Mouse (Mus musculus): ENCODE measurements at regions not wholly inside any gene's neighbourhood (a gene's known extent, or its start where the extent isn't known, plus 50 kb on each side); places are given as distances from the start of the nearest gene placed in this dataset.
"Not testable (repeated sequence)": the region's sequence is repeated elsewhere in the genome, so short reads cannot be mapped to it uniquely, and the experiment has no call there.

- H3K4me3 ChIP-seq (ENCODE audit: low read depth, low read length) = no peak overlapping the region
- WGBS = 72% methylated on average over 1 of the region's 1 CpGs
- no peak overlapping the region for H3K4me2 ChIP-seq (replicated peaks; ENCODE audit: low read depth, low read length)
- H3K27me3 ChIP-seq (ENCODE audit: control insufficient read depth, insufficient read depth, low read length) = no peaks in the 10 kb centered on the region
- no peak overlapping the region for H3K9ac ChIP-seq (replicated peaks; ENCODE audit: low read depth, low read length)
- H3K36me3 ChIP-seq (ENCODE audit: control insufficient read depth, insufficient read depth, low read length) = no peaks in the 10 kb centered on the region
- H3K4me1 ChIP-seq (ENCODE audit: control insufficient read depth, insufficient read depth, low read length) = no peaks in the 10 kb centered on the region
- H3K27ac ChIP-seq (ENCODE audit: low read length) = no peak overlapping the region
- no peak for ATAC-seq (ENCODE audit: insufficient number of reproducible peaks, insufficient read depth, low FRiP score, low read depth)
- no peaks in the 10 kb centered on the region for H3K9me3 ChIP-seq (ENCODE audit: control insufficient read depth, low read depth, low read length)
Measured at GRCm38 (mm10) chr13:7007091-7007490, 358.5 kb upstream of the Pfkp start.

GRCm38 (mm10) chr13:6998508-6999278 lies 350.1 kb upstream of the Pfkp start:
- not testable (repeated sequence) for H3K9me3 ChIP-seq (ENCODE audit: control insufficient read depth, low read depth, low read length); H3K36me3 ChIP-seq (ENCODE audit: control insufficient read depth, insufficient read depth, low read length); H3K27me3 ChIP-seq (ENCODE audit: control insufficient read depth, insufficient read depth, low read length); H3K4me2 ChIP-seq (replicated peaks; ENCODE audit: low read depth, low read length); H3K4me1 ChIP-seq (ENCODE audit: control insufficient read depth, insufficient read depth, low read length); H3K4me3 ChIP-seq (ENCODE audit: low read depth, low read length); ATAC-seq (ENCODE audit: insufficient number of reproducible peaks, insufficient read depth, low FRiP score, low read depth); H3K27ac ChIP-seq (ENCODE audit: low read length); H3K9ac ChIP-seq (replicated peaks; ENCODE audit: low read depth, low read length)
- WGBS = 51% methylated on average over 10 of the region's 10 CpGs

GRCm38 (mm10) chr13:6998094-6998493 lies 349.5 kb upstream of the Pfkp start:
- ATAC-seq (ENCODE audit: insufficient number of reproducible peaks, insufficient read depth, low FRiP score, low read depth) = no peak
- Histone ChIP-seq H3K9ac (replicated peaks; ENCODE audit: low read depth, low read length) (no peak overlapping the region), H3K27me3 (ENCODE audit: control insufficient read depth, insufficient read depth, low read length) (no peaks in the 10 kb centered on the region), H3K4me1 (ENCODE audit: control insufficient read depth, insufficient read depth, low read length) (no peaks in the 10 kb centered on the region), H3K27ac (ENCODE audit: low read length) (no peak overlapping the region), H3K4me3 (ENCODE audit: low read depth, low read length) (no peak overlapping the region), H3K9me3 (ENCODE audit: control insufficient read depth, low read depth, low read length) (no peaks in the 10 kb centered on the region), H3K4me2 (replicated peaks; ENCODE audit: low read depth, low read length) (no peak overlapping the region), H3K36me3 (ENCODE audit: control insufficient read depth, insufficient read depth, low read length) (no peaks in the 10 kb centered on the region)
- 83% methylated on average over 9 of the region's 9 CpGs for WGBS

- no peak for ATAC-seq (ENCODE audit: insufficient number of reproducible peaks, insufficient read depth, low FRiP score, low read depth)
- Histone ChIP-seq H3K4me1 (ENCODE audit: control insufficient read depth, insufficient read depth, low read length) (no peaks in the 10 kb centered on the region), H3K4me3 (ENCODE audit: low read depth, low read length) (no peak overlapping the region), H3K9ac (replicated peaks; ENCODE audit: low read depth, low read length) (no peak overlapping the region), H3K27ac (ENCODE audit: low read length) (no peak overlapping the region), H3K9me3 (ENCODE audit: control insufficient read depth, low read depth, low read length) (no peaks in the 10 kb centered on the region), H3K4me2 (replicated peaks; ENCODE audit: low read depth, low read length) (no peak overlapping the region), H3K27me3 (ENCODE audit: control insufficient read depth, insufficient read depth, low read length) (no peaks in the 10 kb centered on the region), H3K36me3 (ENCODE audit: control insufficient read depth, insufficient read depth, low read length) (no peaks in the 10 kb centered on the region)
- 67% methylated on average over 12 of the region's 12 CpGs for WGBS
Measured at GRCm38 (mm10) chr13:6992323-6992994, 343.9 kb upstream of the Pfkp start.

- no peaks in the 10 kb centered on the region for H3K9me3 ChIP-seq (ENCODE audit: control insufficient read depth, low read depth, low read length)
- no peaks in the 10 kb centered on the region for H3K4me1 ChIP-seq (ENCODE audit: control insufficient read depth, insufficient read depth, low read length)
- H3K9ac ChIP-seq (replicated peaks; ENCODE audit: low read depth, low read length) = no peak overlapping the region
- H3K27ac ChIP-seq (ENCODE audit: low read length) = no peak overlapping the region
- no peak overlapping the region for H3K4me2 ChIP-seq (replicated peaks; ENCODE audit: low read depth, low read length)
- H3K4me3 ChIP-seq (ENCODE audit: low read depth, low read length) = no peak overlapping the region
- no peaks in the 10 kb centered on the region for H3K27me3 ChIP-seq (ENCODE audit: control insufficient read depth, insufficient read depth, low read length)
- no peaks in the 10 kb centered on the region for H3K36me3 ChIP-seq (ENCODE audit: control insufficient read depth, insufficient read depth, low read length)
- ATAC-seq (ENCODE audit: insufficient number of reproducible peaks, insufficient read depth, low FRiP score, low read depth) = no peak
- WGBS = 68% methylated on average over 2 of the region's 2 CpGs
Measured at GRCm38 (mm10) chr13:6991714-6992113, 343.1 kb upstream of the Pfkp start.

- no peak for ATAC-seq (ENCODE audit: insufficient number of reproducible peaks, insufficient read depth, low FRiP score, low read depth)
- H3K4me2 ChIP-seq (replicated peaks; ENCODE audit: low read depth, low read length) = no peak overlapping the region
- no peak overlapping the region for H3K9ac ChIP-seq (replicated peaks; ENCODE audit: low read depth, low read length)
- no peaks in the 10 kb centered on the region for H3K36me3 ChIP-seq (ENCODE audit: control insufficient read depth, insufficient read depth, low read length)
- no peak overlapping the region for H3K4me3 ChIP-seq (ENCODE audit: low read depth, low read length)
- WGBS = 46% methylated on average over 23 of the region's 23 CpGs
- H3K4me1 ChIP-seq (ENCODE audit: control insufficient read depth, insufficient read depth, low read length) = no peaks in the 10 kb centered on the region
- H3K27me3 ChIP-seq (ENCODE audit: control insufficient read depth, insufficient read depth, low read length) = no peaks in the 10 kb centered on the region
- no peak overlapping the region for H3K27ac ChIP-seq (ENCODE audit: low read length)
- no peaks in the 10 kb centered on the region for H3K9me3 ChIP-seq (ENCODE audit: control insufficient read depth, low read depth, low read length)
Measured at GRCm38 (mm10) chr13:6985012-6985996, 336.7 kb upstream of the Pfkp start.

GRCm38 (mm10) chr13:6955713-6956112 lies 307.1 kb upstream of the Pfkp start:
- Histone ChIP-seq H3K9me3 (ENCODE audit: control insufficient read depth, low read depth, low read length) (no peaks in the 10 kb centered on the region), H3K27me3 (ENCODE audit: control insufficient read depth, insufficient read depth, low read length) (no peaks in the 10 kb centered on the region), H3K9ac (replicated peaks; ENCODE audit: low read depth, low read length) (no peak overlapping the region), H3K27ac (ENCODE audit: low read length) (no peak overlapping the region), H3K4me3 (ENCODE audit: low read depth, low read length) (no peak overlapping the region), H3K36me3 (ENCODE audit: control insufficient read depth, insufficient read depth, low read length) (no peaks in the 10 kb centered on the region), H3K4me2 (replicated peaks; ENCODE audit: low read depth, low read length) (no peak overlapping the region), H3K4me1 (ENCODE audit: control insufficient read depth, insufficient read depth, low read length) (no peaks in the 10 kb centered on the region)
- WGBS = 62% methylated on average over 3 of the region's 3 CpGs
- no peak for ATAC-seq (ENCODE audit: insufficient number of reproducible peaks, insufficient read depth, low FRiP score, low read depth)

GRCm38 (mm10) chr13:6924136-6924535 lies 275.6 kb upstream of the Pfkp start:
- Histone ChIP-seq H3K27ac (ENCODE audit: low read length) (no peak overlapping the region), H3K4me1 (ENCODE audit: control insufficient read depth, insufficient read depth, low read length) (no peaks in the 10 kb centered on the region), H3K27me3 (ENCODE audit: control insufficient read depth, insufficient read depth, low read length) (no peaks in the 10 kb centered on the region), H3K4me3 (ENCODE audit: low read depth, low read length) (no peak overlapping the region), H3K36me3 (ENCODE audit: control insufficient read depth, insufficient read depth, low read length) (no peaks in the 10 kb centered on the region), H3K9ac (replicated peaks; ENCODE audit: low read depth, low read length) (no peak overlapping the region), H3K4me2 (replicated peaks; ENCODE audit: low read depth, low read length) (no peak overlapping the region), H3K9me3 (ENCODE audit: control insufficient read depth, low read depth, low read length) (no peaks in the 10 kb centered on the region)
- ATAC-seq (ENCODE audit: insufficient number of reproducible peaks, insufficient read depth, low FRiP score, low read depth) = no peak
